Mouse (Mus musculus) limb, embryonic 15.5 days (tissue): ENCODE data around the gene Mrpl2. TPM values are rescaled to one million over a fixed set of nuclear protein-coding genes. Genes with fewer than 3 reads are reported as not detected.
A peak's percentile ranks its signal among the peaks of the same experiment; 100 is the strongest.

Experiments
- ATAC-seq: fragments of 200-750 bp; cut with Nextera tagmentation; 2 replicates; pipeline ENCODE4 v1.8.0; 2017; ENCODE audit warnings: low read depth, moderate TSS enrichment; ENCODE audit not compliant: insufficient number of reproducible peaks, low FRiP score, low TSS enrichment
- H3K27ac ChIP-seq: fragments of 300-500 bp; sonication (generic); 2 replicates; pipeline ENCODE4 v1.5.1; 2015; ENCODE audit warnings: moderate library complexity, mild to moderate bottlenecking, inconsistent platforms
- H3K27me3 ChIP-seq: fragments of 300-500 bp; sonication (generic); 2 replicates; pipeline ENCODE4 v1.6.1; 2015; ENCODE audit warnings: inconsistent platforms
- H3K36me3 ChIP-seq: fragments of 300-500 bp; sonication (generic); 2 replicates; pipeline ENCODE4 v1.6.1; 2015; ENCODE audit warnings: inconsistent platforms
- H3K4me1 ChIP-seq: fragments of 300-500 bp; sonication (generic); 2 replicates; pipeline ENCODE4 v1.6.1; 2015; ENCODE audit warnings: inconsistent platforms
- H3K4me2 ChIP-seq: fragments of 300-500 bp; sonication (generic); 2 replicates; pipeline ENCODE4 v1.6.1; 2015; ENCODE audit warnings: mild to moderate bottlenecking, inconsistent platforms
- H3K4me3 ChIP-seq: fragments of 300-500 bp; sonication (generic); 2 replicates; pipeline ENCODE4 v1.5.1; 2015; ENCODE audit warnings: mild to moderate bottlenecking, inconsistent platforms
- H3K9ac ChIP-seq: fragments of 300-500 bp; sonication (generic); 2 replicates; pipeline ENCODE4 v1.6.1; 2015; ENCODE audit warnings: inconsistent platforms
- H3K9me3 ChIP-seq: fragments of 300-500 bp; sonication (generic); 2 replicates; pipeline ENCODE4 v1.6.1; 2016; ENCODE audit warnings: inconsistent platforms
- WGBS: fragments of 180-500 bp; shearing (Covaris S2); methylation state at CpG from one replicate; pipeline ENCODE4 v1.1.7; 2015; 5-methylcytosine and 5-hydroxymethylcytosine counted together
- polyA plus RNA-seq: library from polyadenylated mRNA; unstranded; fragments of >200 nt; fragmentation: Nextera tagmentation; extraction: Ambion mirVana; gene quantifications from 2 replicates; pipeline ENCODE4 v1.2.1, GENCODE M21; 2015

Mrpl2 gene
- polyA plus RNA-seq, 1 experiment from 2014 or later = 88.4 TPM

DNA sequence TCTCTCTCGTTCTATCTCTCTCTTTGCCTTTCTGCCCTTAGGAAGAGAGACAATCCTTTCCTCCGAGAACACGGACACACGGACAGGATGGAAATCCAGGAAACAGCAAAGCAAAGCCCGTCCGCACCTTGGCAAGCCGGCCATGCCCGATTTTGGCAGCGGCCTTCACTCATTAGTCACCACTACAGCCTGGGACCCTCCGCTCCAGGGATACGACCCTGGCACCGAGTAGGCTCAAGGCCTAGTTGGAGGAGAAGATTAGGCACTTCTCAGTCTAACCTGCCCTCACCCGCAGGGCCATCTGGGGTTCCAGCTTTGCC, 17.6 kb upstream of the Mrpl2 start:
- Histone ChIP-seq H3K36me3 (peaks cover 14% of the 10 kb centered on the region), H3K4me2 (peak overlapping the region; percentile 69), H3K27me3 (no peaks in the 10 kb centered on the region), H3K4me3 (peak overlapping the region; percentile 90), H3K9ac (peak overlapping the region; percentile 85), H3K27ac (peak overlapping the region; percentile 95), H3K4me1 (peaks cover 63% of the 10 kb centered on the region), H3K9me3 (no peaks in the 10 kb centered on the region)
- ATAC-seq = no peak
- under 1% methylated on average over 13 of the region's 13 CpGs for WGBS

DNA sequence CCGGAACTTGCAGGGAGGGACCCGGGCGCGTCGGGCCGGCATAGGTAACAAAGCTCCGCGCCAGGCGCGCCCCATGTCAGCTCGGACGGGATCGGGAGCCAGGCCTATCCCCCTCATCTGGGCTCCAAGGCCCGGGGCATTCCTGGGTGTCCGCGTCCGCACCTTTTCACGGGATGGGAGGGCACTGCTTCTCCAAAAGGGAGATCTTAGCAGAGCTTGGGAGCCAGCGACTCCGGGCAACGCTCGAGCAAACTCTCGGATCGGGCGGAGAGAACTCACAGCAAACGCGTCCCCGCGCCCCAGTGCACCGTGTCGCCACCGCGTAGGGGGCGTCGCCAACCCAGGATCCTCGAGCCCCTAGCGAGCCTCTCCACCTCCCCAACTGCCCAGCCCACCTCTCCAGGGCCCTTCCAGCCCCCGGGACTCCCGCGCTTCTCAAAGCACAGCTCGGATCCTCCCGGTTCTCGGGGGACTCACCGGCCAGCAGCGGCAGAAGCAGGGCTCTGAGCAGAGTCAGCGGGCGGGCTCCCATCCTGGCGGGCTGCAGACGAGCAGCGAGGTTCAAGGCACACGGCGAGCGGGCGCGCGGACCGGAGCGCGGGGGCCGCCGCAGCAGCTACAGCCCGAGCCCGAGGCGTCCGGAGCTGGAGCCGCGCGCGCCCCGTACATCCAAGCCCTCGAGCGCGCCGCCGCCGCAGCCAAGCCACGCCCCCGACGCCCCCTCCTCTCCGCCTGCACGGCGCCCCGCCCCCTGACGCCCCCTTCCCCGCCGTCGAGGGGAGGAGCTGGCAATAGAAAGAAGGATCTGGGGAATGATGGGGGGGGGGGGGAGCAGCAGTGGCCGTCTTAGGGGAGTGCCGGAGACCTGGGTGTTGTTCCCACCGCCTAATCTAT, 17.0 kb upstream of the Mrpl2 start, which contains the start of gene Ptk7:
Ptk7 (minus strand) TSS at position 714 of the 894 bp plus-strand sequence.
- Histone ChIP-seq H3K4me3 (peak within 1 kb of the TSS; percentile 90), H3K4me2 (peak within 1 kb of the TSS; percentile 69), H3K9ac (peak within 1 kb of the TSS; percentile 85), H3K36me3 (peaks cover 14% of the 10 kb centered on the region), H3K27me3 (no peaks in the 10 kb centered on the region), H3K4me1 (peaks cover 57% of the 10 kb centered on the region), H3K27ac (peak within 1 kb of the TSS; percentile 95), H3K9me3 (no peaks in the 10 kb centered on the region)
- ATAC-seq = peak; percentile 73
- under 1% methylated on average over 75 of the region's 90 CpGs for WGBS

DNA sequence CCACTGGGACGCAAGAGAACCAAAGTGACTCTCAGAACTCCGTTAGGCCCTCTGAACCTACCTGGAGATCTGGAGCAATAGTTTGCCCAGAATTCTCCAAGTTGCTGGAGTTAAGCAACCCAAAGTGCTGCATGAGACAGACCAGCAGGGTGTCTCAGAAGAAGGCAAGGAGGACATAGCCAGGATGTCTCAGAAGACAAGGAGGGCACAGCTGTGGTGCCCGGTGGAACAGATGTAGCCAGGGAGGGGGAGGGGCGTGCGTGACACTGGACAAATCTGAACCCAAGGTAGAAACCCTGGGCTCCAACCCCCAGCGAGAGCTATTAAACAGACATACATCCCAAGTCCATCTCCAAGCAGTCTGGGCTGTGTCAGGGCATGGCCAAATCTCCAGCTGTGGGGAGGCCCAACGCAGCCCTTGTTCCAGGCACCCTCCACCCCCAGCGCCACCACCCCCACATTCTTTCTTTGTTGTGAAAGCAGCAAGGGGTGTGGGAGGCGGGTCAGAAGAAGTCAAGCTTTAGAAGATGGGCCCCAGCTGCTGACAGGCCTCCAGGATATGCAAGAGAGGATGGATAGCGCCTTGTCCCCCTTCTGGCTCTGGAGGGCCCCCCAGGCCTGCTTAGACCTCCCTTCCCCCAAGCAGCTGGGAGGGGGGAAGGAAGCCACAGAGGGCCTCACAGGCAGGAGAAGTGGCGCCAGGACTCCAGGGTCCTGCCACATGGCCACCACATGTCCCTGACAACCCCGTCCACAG, 16.2 kb upstream of the Mrpl2 start:
- WGBS = 5% methylated on average over 12 of the region's 12 CpGs
- Histone ChIP-seq H3K9ac (no peak overlapping the region), H3K9me3 (no peaks in the 10 kb centered on the region), H3K4me1 (peaks cover 49% of the 10 kb centered on the region), H3K36me3 (peaks cover 14% of the 10 kb centered on the region), H3K4me3 (peak overlapping the region; percentile 90), H3K27me3 (no peaks in the 10 kb centered on the region), H3K4me2 (peak overlapping the region; percentile 69), H3K27ac (peak overlapping the region; percentile 95)
- peak; percentile 64 for ATAC-seq

DNA sequence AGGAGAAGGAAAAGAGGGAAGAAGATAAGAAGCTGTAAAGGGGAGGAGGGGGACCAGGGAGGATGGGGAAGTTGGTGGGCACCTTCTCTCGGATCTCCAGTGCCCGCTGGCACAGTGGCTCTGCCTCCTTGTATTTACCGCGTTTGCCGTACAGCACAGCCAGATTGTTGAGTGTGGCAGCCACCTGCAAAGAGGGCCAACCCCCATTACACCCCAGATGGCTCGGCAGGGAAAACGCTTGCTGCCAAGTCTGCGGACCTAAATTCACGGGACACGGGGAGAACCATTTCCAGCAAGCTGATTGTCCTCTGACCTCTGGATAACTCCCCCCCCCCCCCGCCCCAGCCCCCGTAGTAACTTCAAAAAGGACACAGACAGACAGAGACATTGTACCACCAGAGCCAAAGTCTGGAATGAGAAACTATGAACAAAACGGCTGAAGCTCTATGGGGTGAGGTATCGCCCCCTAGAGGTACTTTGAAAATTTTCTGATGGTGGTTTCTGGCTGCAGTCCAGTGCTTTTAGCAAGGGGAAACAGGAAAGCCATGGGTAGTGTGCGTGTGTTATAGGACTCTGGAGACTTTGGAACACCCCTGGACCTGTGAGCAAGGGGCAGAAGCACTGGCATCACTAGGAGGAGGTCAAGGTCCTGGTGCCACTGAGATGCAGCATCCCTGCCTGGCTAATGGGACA, 9.1 kb upstream of the Mrpl2 start:
- H3K27me3 ChIP-seq = no peaks in the 10 kb centered on the region
- H3K9ac ChIP-seq = peak overlapping the region; percentile 23; the same call in 1 of the 2 replicates
- H3K4me2 ChIP-seq = peak overlapping the region; percentile 29
- 9% methylated on average over 15 of the region's 15 CpGs for WGBS
- peaks cover 8% of the 10 kb centered on the region for H3K4me1 ChIP-seq
- H3K9me3 ChIP-seq = no peaks in the 10 kb centered on the region
- peaks cover 49% of the 10 kb centered on the region for H3K36me3 ChIP-seq
- no peak for ATAC-seq
- no peak overlapping the region for H3K27ac ChIP-seq
- H3K4me3 ChIP-seq = peak overlapping the region; percentile 19

DNA sequence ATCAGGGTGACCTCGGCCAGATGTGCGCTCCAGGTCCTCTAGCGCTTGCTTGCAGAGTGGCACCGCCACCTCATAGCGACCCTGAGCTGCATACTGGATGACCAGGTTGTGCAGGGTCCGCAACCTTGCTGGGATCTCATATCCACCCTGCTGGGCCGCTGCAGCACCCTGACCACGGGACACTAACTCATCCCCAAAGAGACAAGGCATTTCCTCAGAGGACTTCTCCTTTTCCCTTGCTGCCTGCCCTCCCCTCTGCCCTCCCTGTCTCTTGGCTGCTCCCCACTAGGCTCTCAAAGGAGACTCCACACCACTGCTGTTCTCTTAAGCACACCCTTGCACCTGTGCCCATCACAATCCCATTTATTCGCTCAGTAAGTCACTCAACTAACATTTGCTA, 6.1 kb upstream of the Mrpl2 start:
- Histone ChIP-seq H3K4me2 (no peak overlapping the region), H3K27ac (no peak overlapping the region), H3K27me3 (no peaks in the 10 kb centered on the region), H3K4me3 (no peak overlapping the region), H3K9ac (no peak overlapping the region), H3K4me1 (peaks cover 19% of the 10 kb centered on the region), H3K9me3 (no peaks in the 10 kb centered on the region), H3K36me3 (peaks cover 51% of the 10 kb centered on the region)
- no peak for ATAC-seq
- 75% methylated on average over 9 of the region's 9 CpGs for WGBS

GRCm38 (mm10) chr17:46642060-46642459, 4.0 kb upstream of the Mrpl2 start:
- Histone ChIP-seq H3K27ac (no peak overlapping the region), H3K9me3 (no peaks in the 10 kb centered on the region), H3K9ac (no peak overlapping the region), H3K4me2 (no peak overlapping the region), H3K36me3 (peaks cover 38% of the 10 kb centered on the region), H3K4me3 (no peak overlapping the region), H3K4me1 (peaks cover 27% of the 10 kb centered on the region), H3K27me3 (no peaks in the 10 kb centered on the region)
- no peak for ATAC-seq
- WGBS = 90% methylated on average over 17 of the region's 17 CpGs

DNA sequence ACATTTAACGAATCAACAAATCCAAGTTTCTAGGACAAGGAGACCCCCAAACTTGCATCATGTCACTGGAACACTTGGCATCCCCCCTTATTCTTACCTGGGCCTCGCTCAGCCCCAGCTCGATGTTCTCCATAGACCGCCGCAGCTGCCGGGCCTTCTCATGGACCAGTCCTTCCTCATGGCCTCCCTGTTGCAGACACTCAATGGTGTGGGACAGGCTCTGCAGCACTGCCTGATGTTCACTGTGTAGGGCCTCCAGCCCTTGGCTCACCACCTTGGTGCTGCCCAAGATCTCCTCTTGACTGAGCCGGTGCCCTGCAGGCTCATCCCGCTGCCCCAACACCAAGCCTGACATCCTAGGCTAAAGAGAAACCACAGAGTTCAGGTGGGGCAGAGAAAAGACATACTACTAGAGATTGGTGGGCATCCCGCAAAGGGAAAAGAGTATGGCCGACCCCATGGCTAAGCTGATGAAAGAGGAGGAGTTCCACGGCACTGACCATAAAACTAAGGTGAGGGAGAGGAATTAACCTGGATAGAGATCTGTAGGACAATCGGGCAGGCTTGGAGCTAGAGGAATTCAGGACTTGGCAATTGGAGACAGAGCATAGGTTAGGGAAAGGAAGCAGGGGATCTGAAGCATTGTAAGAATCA, 1.8 kb upstream of the Mrpl2 start:
- H3K9ac ChIP-seq = no peak overlapping the region
- peaks cover 26% of the 10 kb centered on the region for H3K4me1 ChIP-seq
- peak overlapping the region; percentile 96; the same call in 1 of the 2 replicates for H3K4me3 ChIP-seq
- H3K27ac ChIP-seq = no peak overlapping the region
- no peak for ATAC-seq
- no peaks in the 10 kb centered on the region for H3K27me3 ChIP-seq
- H3K4me2 ChIP-seq = peak overlapping the region; percentile 89
- 87% methylated on average over 12 of the region's 12 CpGs for WGBS
- H3K36me3 ChIP-seq = peaks cover 48% of the 10 kb centered on the region
- H3K9me3 ChIP-seq = no peaks in the 10 kb centered on the region

DNA sequence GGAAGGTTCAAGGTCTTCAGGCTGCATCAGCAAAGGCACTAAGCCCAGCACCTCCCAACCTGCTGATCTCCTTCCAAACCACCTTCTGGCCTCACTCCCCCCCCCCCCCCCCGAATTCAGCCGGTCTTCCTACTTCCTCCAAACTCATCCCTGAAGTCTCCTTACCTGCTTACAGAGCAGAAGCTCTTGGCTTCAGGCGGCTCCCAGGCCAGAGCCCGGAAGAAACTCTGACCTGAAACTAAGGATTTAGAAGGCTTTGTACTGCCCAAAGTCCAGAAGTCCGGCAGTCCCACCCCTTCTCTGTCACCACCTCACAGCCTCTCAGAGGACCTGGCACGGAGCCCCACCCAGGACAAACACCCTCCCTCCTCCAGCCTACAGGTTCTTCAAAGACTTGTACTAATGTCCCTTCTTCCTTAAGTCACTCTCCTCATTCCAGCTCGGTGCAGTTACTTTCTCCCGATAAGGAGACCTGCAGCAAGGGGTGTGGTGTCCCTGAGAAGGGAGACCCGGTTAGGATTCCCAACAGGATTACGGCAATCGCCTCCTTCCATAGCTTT, 1.0 kb upstream of the Mrpl2 start:
- Histone ChIP-seq H3K9ac (peak overlapping the region; percentile 57), H3K4me3 (peak overlapping the region; percentile 96), H3K27me3 (no peaks in the 10 kb centered on the region), H3K36me3 (peaks cover 42% of the 10 kb centered on the region), H3K4me2 (peak overlapping the region; percentile 89), H3K4me1 (peaks cover 33% of the 10 kb centered on the region), H3K9me3 (no peaks in the 10 kb centered on the region), H3K27ac (peak overlapping the region; percentile 69)
- no peak for ATAC-seq
- WGBS = 6% methylated on average over 11 of the region's 11 CpGs

- H3K9me3 ChIP-seq = no peaks in the 10 kb centered on the region
Observed at GRCm38 (mm10) chr17:46646322-46646662, 263 bp downstream of the Mrpl2 start.

DNA sequence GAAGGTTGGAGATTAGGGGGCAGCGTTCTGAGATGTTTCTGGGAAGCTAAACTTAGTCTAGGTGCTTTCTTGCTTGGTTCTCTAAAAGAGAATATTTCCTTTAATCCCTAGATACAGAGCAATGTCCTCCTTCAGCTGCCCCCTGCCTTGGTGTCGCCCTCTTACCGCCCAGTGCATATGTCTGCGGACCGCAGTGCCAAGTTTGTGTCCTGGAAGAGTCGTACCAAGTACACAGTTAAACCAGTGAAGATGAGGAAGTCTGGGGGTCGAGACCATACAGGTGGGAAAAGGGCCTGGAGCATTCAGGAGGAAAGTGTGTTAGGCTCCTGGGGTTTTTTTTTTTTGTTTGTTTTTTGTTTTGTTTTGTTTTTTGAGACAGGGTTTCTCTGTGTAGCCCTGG, 1.2 kb downstream of the Mrpl2 start:
- Histone ChIP-seq H3K36me3 (peaks cover 22% of the 10 kb centered on the region), H3K4me1 (peaks cover 45% of the 10 kb centered on the region), H3K27me3 (no peaks in the 10 kb centered on the region), H3K9ac (no peak overlapping the region), H3K4me3 (no peak overlapping the region), H3K9me3 (no peaks in the 10 kb centered on the region), H3K4me2 (no peak overlapping the region), H3K27ac (no peak overlapping the region)
- ATAC-seq = no peak
- 91% methylated on average over 7 of the region's 7 CpGs for WGBS

More at GRCm38 (mm10) chr17:46646322-46646662, 263 bp downstream of the Mrpl2 start:
- H3K36me3 ChIP-seq = peaks cover 29% of the 10 kb centered on the region
- H3K9ac ChIP-seq = peak overlapping the region; percentile 79
- peak overlapping the region; percentile 96 for H3K4me3 ChIP-seq
- no peaks in the 10 kb centered on the region for H3K27me3 ChIP-seq
- ATAC-seq = no peak
- H3K4me1 ChIP-seq = peaks cover 35% of the 10 kb centered on the region
- H3K27ac ChIP-seq = peak overlapping the region; percentile 91
- under 1% methylated on average over 19 of the region's 19 CpGs for WGBS
- H3K4me2 ChIP-seq = peak overlapping the region; percentile 78

GRCm38 (mm10) chr17:46648436-46648835, 2.4 kb downstream of the Mrpl2 start:
- H3K4me2 ChIP-seq = no peak overlapping the region
- no peak overlapping the region for H3K4me3 ChIP-seq
- H3K27me3 ChIP-seq = no peaks in the 10 kb centered on the region
- 91% methylated on average over 9 of the region's 9 CpGs for WGBS
- no peak overlapping the region for H3K9ac ChIP-seq
- peaks cover 55% of the 10 kb centered on the region for H3K4me1 ChIP-seq
- no peak overlapping the region for H3K27ac ChIP-seq
- peaks cover 25% of the 10 kb centered on the region for H3K36me3 ChIP-seq
- no peaks in the 10 kb centered on the region for H3K9me3 ChIP-seq
- ATAC-seq = no peak
